Mouse (Mus musculus) c-Kit-negative CD71-positive TER-119-positive erythroid progenitor cells, embryonic 14.5 days (primary cell): ENCODE results near the gene Tbx1.

ENCODE experiments used
- DNase-seq: peaks from one replicate; pipeline ENCODE4 v3.0.0-alpha.2; 2013; ENCODE audit warnings: low read depth, low spot score

The Tbx1 gene

GRCm38 (mm10) chr16:18622916-18623750, 32.7 kb upstream of the Tbx1 start:
- DNase-seq: no peak

GRCm38 (mm10) chr16:18622019-18622418, 31.5 kb upstream of the Tbx1 start, which contains the start of gene Gp1bb:
Gene Gp1bb, minus strand, starts transcription at chr16:18622403.
- no peak for DNase-seq

GRCm38 (mm10) chr16:18621362-18622001, 31.0 kb upstream of the Tbx1 start:
- DNase-seq: no peak

GRCm38 (mm10) chr16:18620601-18621361, 30.3 kb upstream of the Tbx1 start:
- no peak for DNase-seq

- no peak for DNase-seq
Observed at GRCm38 (mm10) chr16:18620201-18620600, 29.7 kb upstream of the Tbx1 start.

- no peak for DNase-seq
Observed at GRCm38 (mm10) chr16:18619110-18619509, 28.6 kb upstream of the Tbx1 start.

- no peak for DNase-seq
Observed at GRCm38 (mm10) chr16:18618297-18618696, 27.8 kb upstream of the Tbx1 start.

GRCm38 (mm10) chr16:18617370-18618065, 27.0 kb upstream of the Tbx1 start:
- DNase-seq: peak; percentile 46

- no peak for DNase-seq
Observed at GRCm38 (mm10) chr16:18613301-18613700, 22.8 kb upstream of the Tbx1 start.

GRCm38 (mm10) chr16:18611752-18612151, 21.3 kb upstream of the Tbx1 start:
- DNase-seq: no peak

- no peak for DNase-seq
Observed at GRCm38 (mm10) chr16:18609099-18609498, 18.6 kb upstream of the Tbx1 start.

GRCm38 (mm10) chr16:18608226-18608625, 17.8 kb upstream of the Tbx1 start:
- DNase-seq: no peak

- no peak for DNase-seq
Observed at GRCm38 (mm10) chr16:18605705-18606104, 15.2 kb upstream of the Tbx1 start.

GRCm38 (mm10) chr16:18604267-18604701, 13.8 kb upstream of the Tbx1 start:
- no peak for DNase-seq

- DNase-seq: no peak
Observed at GRCm38 (mm10) chr16:18601447-18601846, 11.0 kb upstream of the Tbx1 start.

- DNase-seq: no peak
Observed at GRCm38 (mm10) chr16:18598006-18598405, 7.5 kb upstream of the Tbx1 start.

- DNase-seq: no peak
Observed at GRCm38 (mm10) chr16:18596255-18596654, 5.8 kb upstream of the Tbx1 start.

- DNase-seq: no peak
Observed at GRCm38 (mm10) chr16:18593930-18594329, 3.5 kb upstream of the Tbx1 start.

GRCm38 (mm10) chr16:18591047-18592018, 862 bp upstream of the Tbx1 start:
- DNase-seq: no peak

GRCm38 (mm10) chr16:18589080-18589621, 1.3 kb downstream of the Tbx1 start:
- no peak for DNase-seq
